ENCODE assay signal across 19 mouse cellular contexts in the genomic region with DNA sequence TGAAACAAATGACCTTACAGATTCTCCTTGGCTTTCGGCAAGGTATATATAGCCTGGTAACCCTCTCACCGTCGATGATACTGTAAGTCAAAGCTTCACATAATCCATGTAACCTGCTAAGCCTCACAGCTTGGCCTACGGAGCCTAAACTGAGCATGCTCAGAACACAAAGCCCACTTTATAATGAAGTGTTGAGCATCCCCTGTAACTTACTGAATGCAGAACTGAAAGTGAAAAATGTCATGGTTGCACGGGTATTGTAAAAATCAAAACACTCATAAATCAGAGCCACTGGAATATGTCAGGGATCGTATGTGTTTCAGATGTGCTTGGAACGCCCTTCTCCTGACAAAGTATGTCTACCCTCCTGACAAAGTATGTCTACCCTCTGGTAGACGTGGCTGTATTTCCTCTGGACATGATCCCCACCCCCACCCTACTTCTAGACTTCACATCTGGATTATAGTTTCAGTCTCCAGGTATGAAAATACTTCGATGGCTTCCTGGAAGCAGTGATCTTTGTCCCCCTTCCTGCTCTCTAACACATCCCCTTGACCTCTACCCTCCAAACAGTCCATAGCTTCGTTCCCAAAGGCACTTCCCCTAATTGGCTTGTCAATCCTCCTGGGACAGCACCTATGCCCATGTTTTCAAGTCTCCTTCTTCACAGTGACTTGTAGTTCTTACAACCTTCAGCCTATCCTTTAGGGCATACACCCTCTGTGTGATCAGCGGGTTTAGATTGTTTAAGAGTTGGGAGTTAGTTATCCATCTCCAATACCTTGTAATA.
"Had no signal": no experiment of that assay in that cellular context is flagged by ENCODE, and none has a peak within 500 bp of the region (broad histone marks: within the 10 kb centered on the region; RNA-seq: fewer than 3 reads in every experiment).

No protein-coding gene starts in this region.

- H3K4me1 ChIP-seq: limb, embryonic 10.5 days; liver, embryonic 15.5 days; midbrain, embryonic 13.5 days; neural tube, embryonic 13.5 days had no signal

- H3K4me3 ChIP-seq: layer of hippocampus, adult 2 months; limb, embryonic 10.5 days; limb, embryonic 13.5 days; liver, embryonic 12.5 days; liver, embryonic 15.5 days; midbrain, embryonic 13.5 days; myocyte; neural tube, embryonic 13.5 days had no signal

- H3K27ac ChIP-seq: layer of hippocampus, adult 2 months; limb, embryonic 10.5 days; limb, embryonic 13.5 days; liver, embryonic 12.5 days; liver, embryonic 15.5 days; midbrain, embryonic 13.5 days; neural tube, embryonic 13.5 days; stomach, postnatal 0 days had no signal

- DNase-seq: kidney, adult 8-10 months; kidney, postnatal 14 days; layer of hippocampus, adult 9-11 months; liver; lung, adult 18-20 months; lung, postnatal 14 days; lung, postnatal 4 days; thymus, adult 2 months; thymus, postnatal 14 days; thymus, postnatal 4 days had no signal

- H3K27me3 ChIP-seq: limb, embryonic 13.5 days; liver, embryonic 12.5 days; liver, embryonic 15.5 days; midbrain, embryonic 13.5 days; neural tube, embryonic 13.5 days had no signal

- H3K36me3 ChIP-seq: limb, embryonic 10.5 days; limb, embryonic 13.5 days; liver, embryonic 12.5 days; liver, embryonic 15.5 days; midbrain, embryonic 13.5 days; neural tube, embryonic 13.5 days had no signal
